Mouse (Mus musculus) lung, embryonic 16.5 days (tissue): ENCODE results near the gene Kcnc1. TPM values are rescaled to one million over a fixed set of nuclear protein-coding genes. Genes with fewer than 3 reads are reported as not detected.

ENCODE experiments used
- ATAC-seq: fragments of 200-750 bp; cut with Nextera tagmentation; 2 replicates; pipeline ENCODE4 v1.8.0; 2017; ENCODE audit warnings: low read depth, mild to moderate bottlenecking, moderate library complexity
- H3K27ac ChIP-seq: fragments of 300-500 bp; sonication (generic); 2 replicates; pipeline ENCODE4 v1.5.1; 2014; ENCODE audit warnings: mild to moderate bottlenecking, control low read depth, low read length
- H3K27me3 ChIP-seq: fragments of 300-500 bp; sonication (generic); 2 replicates; pipeline ENCODE4 v1.6.1; 2014; ENCODE audit warnings: low read depth, low read length, mixed read lengths; ENCODE audit not compliant: control insufficient read depth, insufficient read depth
- H3K36me3 ChIP-seq: fragments of 300-500 bp; sonication (generic); 2 replicates; pipeline ENCODE4 v1.6.1; 2014; ENCODE audit warnings: low read length; ENCODE audit not compliant: control insufficient read depth, insufficient read depth
- H3K4me1 ChIP-seq: fragments of 300-500 bp; sonication (generic); replicated peaks from 2 replicates; pipeline ENCODE4 v1.6.1; 2014; ENCODE audit warnings: low read length, mixed read lengths; ENCODE audit not compliant: control insufficient read depth, insufficient read depth
- H3K4me2 ChIP-seq: fragments of 300-500 bp; sonication (generic); 2 replicates; pipeline ENCODE4 v1.6.1; 2014; ENCODE audit warnings: low read depth, low read length, control low read depth
- H3K4me3 ChIP-seq: fragments of 300-500 bp; sonication (generic); 2 replicates; pipeline ENCODE4 v1.5.1; 2014; ENCODE audit warnings: mild to moderate bottlenecking, low read length, control low read depth
- H3K9ac ChIP-seq: fragments of 300-500 bp; sonication (generic); 2 replicates; pipeline ENCODE4 v1.6.1; 2014; ENCODE audit warnings: low read length, control low read depth
- H3K9me3 ChIP-seq: fragments of 300-500 bp; sonication (generic); 2 replicates; pipeline ENCODE4 v1.6.1; 2016; ENCODE audit warnings: low read length; ENCODE audit not compliant: control insufficient read depth
- WGBS: fragments of 180-500 bp; shearing (Covaris S2); extraction: QIAGEN DNeasy Blood & Tissue Kit; methylation state at CpG from one replicate; pipeline ENCODE4 v1.1.7; 2014; 5-methylcytosine and 5-hydroxymethylcytosine counted together
- polyA plus RNA-seq: library from polyadenylated mRNA; unstranded; fragments of >200 nt; fragmentation: Nextera tagmentation; extraction: Ambion mirVana; gene quantifications from 2 replicates; pipeline ENCODE4 v1.2.1, GENCODE M21; 2015

The Kcnc1 gene
- polyA plus RNA-seq, 1 experiment from 2014 or later, result 0.30 TPM

- 75% methylated on average over 2 of the region's 2 CpGs for WGBS
- peaks cover 8% of the 10 kb centered on the region for H3K4me1 ChIP-seq
- H3K27me3 ChIP-seq, result no peaks in the 10 kb centered on the region
- H3K4me2 ChIP-seq, result no peak overlapping the region
- no peak overlapping the region for H3K27ac ChIP-seq
- H3K9me3 ChIP-seq, result no peaks in the 10 kb centered on the region
- no peak overlapping the region for H3K9ac ChIP-seq
- H3K4me3 ChIP-seq, result no peak overlapping the region
- ATAC-seq, result no peak
- H3K36me3 ChIP-seq, result no peaks in the 10 kb centered on the region
These were observed 62.9 kb downstream of the Kcnc1 start for GRCm38 (mm10) chr7:46459200-46459599.

GRCm38 (mm10) chr7:46459605-46460245 is 63.4 kb downstream of the Kcnc1 start:
- 69% methylated on average over 9 of the region's 9 CpGs for WGBS
- H3K27me3 ChIP-seq, result no peaks in the 10 kb centered on the region
- H3K27ac ChIP-seq, result no peak overlapping the region
- H3K4me1 ChIP-seq, result peaks cover 13% of the 10 kb centered on the region
- no peaks in the 10 kb centered on the region for H3K36me3 ChIP-seq
- no peak overlapping the region for H3K9ac ChIP-seq
- ATAC-seq, result no peak
- no peak overlapping the region for H3K4me2 ChIP-seq
- no peak overlapping the region for H3K4me3 ChIP-seq
- no peaks in the 10 kb centered on the region for H3K9me3 ChIP-seq

GRCm38 (mm10) chr7:46462287-46462686 is 66.0 kb downstream of the Kcnc1 start:
- Histone ChIP-seq H3K4me3 (no peak overlapping the region), H3K9me3 (no peaks in the 10 kb centered on the region), H3K4me2 (no peak overlapping the region), H3K9ac (no peak overlapping the region), H3K27ac (no peak overlapping the region), H3K36me3 (no peaks in the 10 kb centered on the region), H3K4me1 (peaks cover 23% of the 10 kb centered on the region), H3K27me3 (no peaks in the 10 kb centered on the region)
- no peak for ATAC-seq
- 60% methylated on average over 8 of the region's 8 CpGs for WGBS

- H3K36me3 ChIP-seq, result no peaks in the 10 kb centered on the region
- H3K4me2 ChIP-seq, result no peak overlapping the region
- no peaks in the 10 kb centered on the region for H3K9me3 ChIP-seq
- H3K27ac ChIP-seq, result no peak overlapping the region
- no peak overlapping the region for H3K4me3 ChIP-seq
- 61% methylated on average over 8 of the region's 8 CpGs for WGBS
- H3K4me1 ChIP-seq, result peaks cover 23% of the 10 kb centered on the region
- no peak for ATAC-seq
- no peak overlapping the region for H3K9ac ChIP-seq
- H3K27me3 ChIP-seq, result no peaks in the 10 kb centered on the region
These were observed 66.8 kb downstream of the Kcnc1 start for GRCm38 (mm10) chr7:46463136-46463535.

GRCm38 (mm10) chr7:46466422-46466981 is 70.2 kb downstream of the Kcnc1 start:
- Histone ChIP-seq H3K4me3 (no peak overlapping the region), H3K36me3 (no peaks in the 10 kb centered on the region), H3K4me1 (peaks cover 23% of the 10 kb centered on the region), H3K4me2 (no peak overlapping the region), H3K27ac (peak overlapping the region; percentile 49; the same call in 1 of the 2 replicates), H3K9ac (no peak overlapping the region), H3K9me3 (no peaks in the 10 kb centered on the region), H3K27me3 (no peaks in the 10 kb centered on the region)
- ATAC-seq, result peak; percentile 18; the same call in 1 of the 2 replicates
- 47% methylated on average over 7 of the region's 7 CpGs for WGBS

- no peak overlapping the region for H3K27ac ChIP-seq
- H3K9me3 ChIP-seq, result no peaks in the 10 kb centered on the region
- peaks cover 12% of the 10 kb centered on the region for H3K4me1 ChIP-seq
- ATAC-seq, result no peak
- 59% methylated on average over 3 of the region's 3 CpGs for WGBS
- H3K4me3 ChIP-seq, result no peak overlapping the region
- H3K4me2 ChIP-seq, result no peak overlapping the region
- no peak overlapping the region for H3K9ac ChIP-seq
- no peaks in the 10 kb centered on the region for H3K27me3 ChIP-seq
- no peaks in the 10 kb centered on the region for H3K36me3 ChIP-seq
These were observed 73.2 kb downstream of the Kcnc1 start for GRCm38 (mm10) chr7:46469542-46469941.

- Histone ChIP-seq H3K9me3 (no peaks in the 10 kb centered on the region), H3K4me2 (no peak overlapping the region), H3K4me3 (no peak overlapping the region), H3K9ac (no peak overlapping the region), H3K27me3 (no peaks in the 10 kb centered on the region), H3K27ac (no peak overlapping the region), H3K36me3 (no peaks in the 10 kb centered on the region), H3K4me1 (peaks cover 7% of the 10 kb centered on the region; the same call in 1 of the 2 replicates)
- no peak for ATAC-seq
- 47% methylated on average over 7 of the region's 7 CpGs for WGBS
These were observed 74.9 kb downstream of the Kcnc1 start for GRCm38 (mm10) chr7:46471054-46471737.

- 31% methylated on average over 9 of the region's 9 CpGs for WGBS
- Histone ChIP-seq H3K36me3 (no peaks in the 10 kb centered on the region), H3K9me3 (no peaks in the 10 kb centered on the region), H3K9ac (no peak overlapping the region), H3K27me3 (no peaks in the 10 kb centered on the region), H3K4me2 (no peak overlapping the region), H3K27ac (no peak overlapping the region), H3K4me1 (no peaks in the 10 kb centered on the region), H3K4me3 (no peak overlapping the region)
- ATAC-seq, result no peak
These were observed 76.8 kb downstream of the Kcnc1 start for GRCm38 (mm10) chr7:46473141-46473540.

- no peak overlapping the region for H3K9ac ChIP-seq
- 73% methylated on average over 5 of the region's 5 CpGs for WGBS
- H3K27me3 ChIP-seq, result no peaks in the 10 kb centered on the region
- no peaks in the 10 kb centered on the region for H3K4me1 ChIP-seq
- no peaks in the 10 kb centered on the region for H3K36me3 ChIP-seq
- no peaks in the 10 kb centered on the region for H3K9me3 ChIP-seq
- no peak overlapping the region for H3K4me3 ChIP-seq
- no peak for ATAC-seq
- no peak overlapping the region for H3K27ac ChIP-seq
- no peak overlapping the region for H3K4me2 ChIP-seq
These were observed 79.2 kb downstream of the Kcnc1 start for GRCm38 (mm10) chr7:46475464-46475863.
